In the genomic region with DNA sequence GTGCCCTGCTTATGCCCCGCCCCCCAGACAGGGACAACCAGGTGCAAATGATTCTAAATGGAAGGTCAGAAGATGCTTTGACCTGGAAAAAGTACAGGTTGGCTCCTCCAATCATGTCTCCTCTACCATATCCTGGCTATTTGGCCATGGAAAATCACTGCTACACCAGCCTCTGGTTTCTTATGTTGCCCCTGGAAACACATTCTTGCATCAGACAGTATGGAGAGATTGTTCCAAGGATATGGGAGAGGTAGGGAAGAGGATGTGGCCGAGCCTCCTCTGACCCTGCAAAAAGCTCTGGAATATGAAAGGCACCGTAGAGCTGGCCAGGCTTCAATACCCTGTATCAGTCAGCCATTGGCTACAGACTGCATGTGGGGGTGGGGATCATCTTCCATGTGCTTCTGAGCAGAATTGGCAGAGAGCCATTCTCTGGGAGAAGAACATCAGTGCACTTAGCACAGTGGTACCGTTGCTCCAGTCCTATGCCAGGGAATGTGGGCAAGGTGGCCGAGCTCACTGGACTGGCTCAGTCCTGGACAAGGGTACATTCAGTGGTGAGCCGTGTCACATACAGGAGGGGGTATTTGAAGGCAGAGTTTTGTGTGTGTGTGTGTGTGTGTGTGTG, we compare ENCODE assay signal across 13 mouse cellular contexts. TPM values are rescaled to one million over a fixed set of nuclear protein-coding genes. Genes with fewer than 3 reads are reported as not detected.
DNase-seq lines count a peak whose midpoint lies in the region; ATAC-seq and TF ChIP-seq lines count a peak whose summit lies in the region.
"Had no signal": no experiment of that assay in that cellular context is flagged by ENCODE, and none has a peak within 500 bp of the region (broad histone marks: within the 10 kb centered on the region; RNA-seq: fewer than 3 reads in every experiment).

No protein-coding gene starts in this region.

- TF ChIP-seq POLR2A in brain, embryonic 14.5 days (IDR thresholded peaks at IDR 0.05; ENCODE audit: borderline replicate concordance, extremely low read depth, insufficient read depth, insufficient read length, poor library complexity, severe bottlenecking) = no peak

- no peaks in the 10 kb centered on the region for H3K9me3 ChIP-seq in hindbrain, embryonic 13.5 days
- no peaks in the 10 kb centered on the region for H3K9me3 ChIP-seq in hindbrain, embryonic 12.5 days (replicated peaks)
- no peaks in the 10 kb centered on the region for H3K9me3 ChIP-seq in limb, embryonic 10.5 days (replicated peaks)
- H3K9me3 ChIP-seq: heart, embryonic 10.5 days; limb, embryonic 12.5 days; neural tube, embryonic 12.5 days had no signal

- no peak overlapping the region for H3K27ac ChIP-seq in hindbrain, embryonic 13.5 days
- no peak overlapping the region for H3K27ac ChIP-seq in hindbrain, embryonic 12.5 days
- H3K27ac ChIP-seq in limb, embryonic 10.5 days = no peak overlapping the region
- H3K27ac ChIP-seq: heart, embryonic 10.5 days; limb, embryonic 12.5 days; neural tube, embryonic 12.5 days had no signal

- no peak overlapping the region for H3K4me2 ChIP-seq in hindbrain, embryonic 13.5 days
- H3K4me2 ChIP-seq in hindbrain, embryonic 12.5 days (replicated peaks) = no peak overlapping the region
- H3K4me2 ChIP-seq: limb, embryonic 12.5 days; neural tube, embryonic 12.5 days had no signal

- 0 out of 2 replicates have a peak, but pooled peaks cover 6% of the 10 kb centered on the region for H3K4me1 ChIP-seq in hindbrain, embryonic 13.5 days (replicated peaks)
- H3K4me1 ChIP-seq in hindbrain, embryonic 12.5 days = no peaks in the 10 kb centered on the region
- no peaks in the 10 kb centered on the region for H3K4me1 ChIP-seq in limb, embryonic 10.5 days
- H3K4me1 ChIP-seq: limb, embryonic 12.5 days; neural tube, embryonic 12.5 days had no signal

- peak; percentile 54; the same call in 1 of the 2 replicates for ATAC-seq in hindbrain, embryonic 13.5 days (ENCODE audit: low FRiP score)
- no peak for ATAC-seq in hindbrain, embryonic 12.5 days (ENCODE audit: low FRiP score)
- ATAC-seq: intestine, postnatal 0 days had no signal

- H3K4me3 ChIP-seq in hindbrain, embryonic 13.5 days = no peak overlapping the region
- no peak overlapping the region for H3K4me3 ChIP-seq in hindbrain, embryonic 12.5 days
- no peak overlapping the region for H3K4me3 ChIP-seq in limb, embryonic 10.5 days
- H3K4me3 ChIP-seq: heart, embryonic 10.5 days; limb, embryonic 12.5 days; neural tube, embryonic 12.5 days had no signal

- H3K36me3 ChIP-seq in hindbrain, embryonic 13.5 days = peaks cover 97% of the 10 kb centered on the region
- H3K36me3 ChIP-seq in hindbrain, embryonic 12.5 days = peaks cover 61% of the 10 kb centered on the region
- H3K36me3 ChIP-seq in limb, embryonic 10.5 days = no peaks in the 10 kb centered on the region
- H3K36me3 ChIP-seq: heart, embryonic 10.5 days; limb, embryonic 12.5 days had no signal

- H3K27me3 ChIP-seq in hindbrain, embryonic 13.5 days = no peaks in the 10 kb centered on the region
- H3K27me3 ChIP-seq in hindbrain, embryonic 12.5 days = no peaks in the 10 kb centered on the region
- no peaks in the 10 kb centered on the region for H3K27me3 ChIP-seq in limb, embryonic 10.5 days (ENCODE audit: low read depth, poor library complexity, severe bottlenecking)
- H3K27me3 ChIP-seq: limb, embryonic 12.5 days; neural tube, embryonic 12.5 days had no signal

- peak; percentile 88 for DNase-seq in MN1 (ENCODE audit: low spot score)
- DNase-seq in brain, embryonic 14.5 days (ENCODE audit: low read depth) = peak; percentile 75
- peak; percentile 60 to 68 for DNase-seq in left cerebral cortex, postnatal 25 days (ENCODE audit: low spot score in 2 of 2)
- no peak for DNase-seq in adrenal gland, adult 2 months
- no peak for DNase-seq in limb, embryonic 10.5 days (ENCODE audit: low spot score)

- no peak for TF ChIP-seq CTCF in brain, embryonic 14.5 days (IDR thresholded peaks at IDR 0.05; ENCODE audit: borderline replicate concordance, extremely low read depth, insufficient read depth, insufficient read length)

- intact Hi-C loops in left cerebral cortex, postnatal 25 days (cut with DNase I) = no loop called here

- WGBS in hindbrain, embryonic 13.5 days = 73% methylated on average over 6 of the region's 6 CpGs
- 78% methylated on average over 6 of the region's 6 CpGs for WGBS in hindbrain, embryonic 12.5 days
- 85% methylated on average over 6 of the region's 6 CpGs for WGBS in limb, embryonic 10.5 days

- no peak overlapping the region for H3K9ac ChIP-seq in hindbrain, embryonic 13.5 days
- H3K9ac ChIP-seq in hindbrain, embryonic 12.5 days = no peak overlapping the region
- H3K9ac ChIP-seq: limb, embryonic 12.5 days; neural tube, embryonic 12.5 days had no signal

RNA-seq across cellular contexts. Expression of gene Gdap1l1, which starts 12.5 kb away (rescaled TPM):
- 121 and 129 TPM in 2 replicates for polyA plus RNA-seq in hindbrain, embryonic 13.5 days (2015; fragmentation: Nextera tagmentation; extraction: Ambion mirVana)
- 68.7 and 70.1 TPM in 2 replicates for polyA plus RNA-seq in hindbrain, embryonic 12.5 days (2016; fragmentation: Nextera tagmentation; extraction: Ambion mirVana)
- 142 and 170 TPM in 2 replicates for polyA plus RNA-seq in brain, embryonic 14.5 days (2012; rRNA removed)
- 10 to 100 TPM; 68.8 to 77.1 TPM for total RNA-seq in left cerebral cortex, postnatal 25 days (2021)
- total RNA-seq in adrenal gland, adult 2 months (2021) = 1 to 10 TPM; 2.2 to 4.2 TPM
- polyA plus RNA-seq in adrenal gland, adult 2 months (2012; rRNA removed) = 6.5 and 8.7 TPM in 2 replicates
- polyA plus RNA-seq in limb, embryonic 10.5 days (2016; fragmentation: Nextera tagmentation; extraction: Ambion mirVana) = 0.30 and 0.45 TPM in 2 replicates

RNA-seq across cellular contexts. Expression of gene Fitm2, which starts 21.6 kb away (rescaled TPM):
- 14.0 and 14.1 TPM in 2 replicates for polyA plus RNA-seq in hindbrain, embryonic 13.5 days (2015; fragmentation: Nextera tagmentation; extraction: Ambion mirVana)
- 13.0 and 13.1 TPM in 2 replicates for polyA plus RNA-seq in hindbrain, embryonic 12.5 days (2016; fragmentation: Nextera tagmentation; extraction: Ambion mirVana)
- 5.3 and 9.8 TPM in 2 replicates for polyA plus RNA-seq in brain, embryonic 14.5 days (2012; rRNA removed)
- 10 to 100 TPM; 19.3 to 20.3 TPM for total RNA-seq in left cerebral cortex, postnatal 25 days (2021)
- 100 to 1,000 TPM in 1 of 2 experiments, 10 to 100 TPM in 1; 88.8 to 102 TPM for total RNA-seq in adrenal gland, adult 2 months (2021)
- 58.7 and 60.9 TPM in 2 replicates for polyA plus RNA-seq in adrenal gland, adult 2 months (2012; rRNA removed)
- 7.7 and 10.0 TPM in 2 replicates for polyA plus RNA-seq in limb, embryonic 10.5 days (2016; fragmentation: Nextera tagmentation; extraction: Ambion mirVana)

RNA-seq across cellular contexts. Expression of gene Oser1, which starts 26.3 kb away (rescaled TPM):
- polyA plus RNA-seq in hindbrain, embryonic 13.5 days (2015; fragmentation: Nextera tagmentation; extraction: Ambion mirVana) = 75.0 and 76.2 TPM in 2 replicates
- 67.9 and 70.8 TPM in 2 replicates for polyA plus RNA-seq in hindbrain, embryonic 12.5 days (2016; fragmentation: Nextera tagmentation; extraction: Ambion mirVana)
- polyA plus RNA-seq in brain, embryonic 14.5 days (2012; rRNA removed) = 24.4 and 30.5 TPM in 2 replicates
- total RNA-seq in left cerebral cortex, postnatal 25 days (2021) = 10 to 100 TPM; 22.9 to 24.6 TPM
- total RNA-seq in adrenal gland, adult 2 months (2021) = 10 to 100 TPM; 29.2 to 49.2 TPM
- 3.0 TPM in 2 replicates for polyA plus RNA-seq in adrenal gland, adult 2 months (2012; rRNA removed)
- 84.9 and 89.2 TPM in 2 replicates for polyA plus RNA-seq in limb, embryonic 10.5 days (2016; fragmentation: Nextera tagmentation; extraction: Ambion mirVana)

RNA-seq across cellular contexts. Expression of gene R3hdml, which starts 41.3 kb away (rescaled TPM):
- not detected in 2 replicates for polyA plus RNA-seq in hindbrain, embryonic 13.5 days (2015; fragmentation: Nextera tagmentation; extraction: Ambion mirVana)
- polyA plus RNA-seq in hindbrain, embryonic 12.5 days (2016; fragmentation: Nextera tagmentation; extraction: Ambion mirVana) = not detected in 2 replicates
- 0.13 TPM in 1 of 2 replicates, not detected in the other for polyA plus RNA-seq in brain, embryonic 14.5 days (2012; rRNA removed)
- not detected for total RNA-seq in left cerebral cortex, postnatal 25 days (2021)
- total RNA-seq in adrenal gland, adult 2 months (2021) = not detected
- not detected in 2 replicates for polyA plus RNA-seq in adrenal gland, adult 2 months (2012; rRNA removed)
- not detected in 2 replicates for polyA plus RNA-seq in limb, embryonic 10.5 days (2016; fragmentation: Nextera tagmentation; extraction: Ambion mirVana)
- total RNA-seq: common myeloid progenitor, adult 5-6 weeks had no signal
- polyA plus RNA-seq: limb, embryonic 12.5 days; neural tube, embryonic 12.5 days; spleen, adult 2 months had no signal

RNA-seq across cellular contexts. Expression of gene Jph2, which starts 53.0 kb away (rescaled TPM):
- polyA plus RNA-seq in hindbrain, embryonic 13.5 days (2015; fragmentation: Nextera tagmentation; extraction: Ambion mirVana) = 0.38 and 0.49 TPM in 2 replicates
- polyA plus RNA-seq in hindbrain, embryonic 12.5 days (2016; fragmentation: Nextera tagmentation; extraction: Ambion mirVana) = 0.76 and 1.2 TPM in 2 replicates
- 0.66 and 1.0 TPM in 2 replicates for polyA plus RNA-seq in brain, embryonic 14.5 days (2012; rRNA removed)
- total RNA-seq in left cerebral cortex, postnatal 25 days (2021) = under 1 TPM; 0.46 to 0.48 TPM
- 1 to 10 TPM; 3.1 to 6.2 TPM for total RNA-seq in adrenal gland, adult 2 months (2021)
- polyA plus RNA-seq in adrenal gland, adult 2 months (2012; rRNA removed) = 8.2 and 8.3 TPM in 2 replicates
- polyA plus RNA-seq in limb, embryonic 10.5 days (2016; fragmentation: Nextera tagmentation; extraction: Ambion mirVana) = 0.59 and 0.71 TPM in 2 replicates
- total RNA-seq: common myeloid progenitor, adult 5-6 weeks had no signal

Comparison
In these comparisons a context has a peak if more than half of its experiments do, and no peak if none do; other contexts are left out.
1. DNase-seq: peak in MN1 (single experiment), brain, embryonic 14.5 days (single experiment) and left cerebral cortex, postnatal 25 days (2 of 2); none in adrenal gland, adult 2 months (single experiment) and limb, embryonic 10.5 days (single experiment).